Mouse (Mus musculus) left cerebral cortex, postnatal 25 days (tissue): ENCODE measurements at regions not wholly inside any gene's neighbourhood (a gene's known extent, or its start where the extent isn't known, plus 50 kb on each side); places are given as distances from the start of the nearest gene placed in this dataset.

Experiments
- DNase-seq, 2 experiments: peaks; one replicate each; pipeline ENCODE4 v3.0.0; 2022; ENCODE audit warnings: low spot score in 2 of 2, mixed read lengths in 1 of 2
- intact Hi-C: fragments of 180-260 bp; cut with DNase I; formaldehyde crosslinking; loops from one replicate; pipeline ENCODE4 v1.15.1; 2025

GRCm38 (mm10) chr3:144329117-144329516 lies 124.1 kb upstream of the Lmo4 start:
- intact Hi-C loops = no loop called here

GRCm38 (mm10) chr3:144327235-144327760 lies 122.3 kb upstream of the Lmo4 start:
- intact Hi-C loops = no loop called here

More at GRCm38 (mm10) chr3:144329117-144329516, 124.1 kb upstream of the Lmo4 start:
- DNase-seq = peak; percentile 23 to 25

GRCm38 (mm10) chr3:144324974-144325373 lies 120.0 kb upstream of the Lmo4 start:
- intact Hi-C loops = no loop called here
- DNase-seq = no peak

More at GRCm38 (mm10) chr3:144327235-144327760, 122.3 kb upstream of the Lmo4 start:
- no peak for DNase-seq

GRCm38 (mm10) chr3:144323524-144323923 lies 118.5 kb upstream of the Lmo4 start:
- peak in 1 of 2 experiments; percentile 68 for DNase-seq
- intact Hi-C loops = no loop called here

- DNase-seq = peak; percentile 20 to 60
- intact Hi-C loops = loop anchor here (5.0 kb wide), 1 partner anchor 117 kb away; no protein-coding TSS in a partner anchor
These were observed 114.6 kb upstream of the Lmo4 start for GRCm38 (mm10) chr3:144319468-144320205.

GRCm38 (mm10) chr3:144318761-144319467 lies 113.9 kb upstream of the Lmo4 start:
- DNase-seq = peak; percentile 59 to 77

GRCm38 (mm10) chr3:144310748-144311147 lies 105.7 kb upstream of the Lmo4 start:
- DNase-seq = no peak
- intact Hi-C loops = no loop called here

More at GRCm38 (mm10) chr3:144318761-144319467, 113.9 kb upstream of the Lmo4 start:
- intact Hi-C loops = loop anchor here (5.0 kb wide), 1 partner anchor 117 kb away; no protein-coding TSS in a partner anchor

GRCm38 (mm10) chr3:144308616-144309015 lies 103.6 kb upstream of the Lmo4 start:
- intact Hi-C loops = no loop called here
- DNase-seq = no peak

- intact Hi-C loops = no loop called here
These were observed 102.5 kb upstream of the Lmo4 start for GRCm38 (mm10) chr3:144307557-144307956.

GRCm38 (mm10) chr3:144305456-144305855 lies 100.4 kb upstream of the Lmo4 start:
- no peak for DNase-seq

More at GRCm38 (mm10) chr3:144307557-144307956, 102.5 kb upstream of the Lmo4 start:
- no peak for DNase-seq

GRCm38 (mm10) chr3:144304924-144305323 lies 99.9 kb upstream of the Lmo4 start:
- intact Hi-C loops = no loop called here
- no peak for DNase-seq

More at GRCm38 (mm10) chr3:144305456-144305855, 100.4 kb upstream of the Lmo4 start:
- intact Hi-C loops = no loop called here

- intact Hi-C loops = no loop called here
These were observed 97.6 kb upstream of the Lmo4 start for GRCm38 (mm10) chr3:144302626-144303025.

GRCm38 (mm10) chr3:144301068-144301467 lies 96.0 kb upstream of the Lmo4 start:
- DNase-seq = no peak
- intact Hi-C loops = no loop called here

More at GRCm38 (mm10) chr3:144302626-144303025, 97.6 kb upstream of the Lmo4 start:
- no peak for DNase-seq

GRCm38 (mm10) chr3:144299239-144299638 lies 94.2 kb upstream of the Lmo4 start:
- intact Hi-C loops = no loop called here
- DNase-seq = no peak

- intact Hi-C loops = no loop called here
- DNase-seq = peak; percentile 23 to 53
These were observed 84.5 kb upstream of the Lmo4 start for GRCm38 (mm10) chr3:144289489-144289888.

- intact Hi-C loops = no loop called here
These were observed 81.1 kb upstream of the Lmo4 start for GRCm38 (mm10) chr3:144286100-144286499.

GRCm38 (mm10) chr3:144284326-144284725 lies 79.3 kb upstream of the Lmo4 start:
- DNase-seq = no peak
- intact Hi-C loops = no loop called here

More at GRCm38 (mm10) chr3:144286100-144286499, 81.1 kb upstream of the Lmo4 start:
- no peak for DNase-seq

GRCm38 (mm10) chr3:144273115-144273514 lies 68.1 kb upstream of the Lmo4 start:
- DNase-seq = no peak
- intact Hi-C loops = no loop called here

GRCm38 (mm10) chr3:144270206-144270605 lies 65.2 kb upstream of the Lmo4 start:
- DNase-seq = peak; percentile 21 to 60
- intact Hi-C loops = no loop called here

- no peak for DNase-seq
These were observed 59.5 kb upstream of the Lmo4 start for GRCm38 (mm10) chr3:144264554-144264953.

More at GRCm38 (mm10) chr3:144264554-144264953, 59.5 kb upstream of the Lmo4 start:
- intact Hi-C loops = no loop called here
